Mouse (Mus musculus): ENCODE measurements around the gene Gpc1.
A peak's percentile ranks its signal among the peaks of the same experiment; 100 is the strongest.

The Gpc1 gene

DNA sequence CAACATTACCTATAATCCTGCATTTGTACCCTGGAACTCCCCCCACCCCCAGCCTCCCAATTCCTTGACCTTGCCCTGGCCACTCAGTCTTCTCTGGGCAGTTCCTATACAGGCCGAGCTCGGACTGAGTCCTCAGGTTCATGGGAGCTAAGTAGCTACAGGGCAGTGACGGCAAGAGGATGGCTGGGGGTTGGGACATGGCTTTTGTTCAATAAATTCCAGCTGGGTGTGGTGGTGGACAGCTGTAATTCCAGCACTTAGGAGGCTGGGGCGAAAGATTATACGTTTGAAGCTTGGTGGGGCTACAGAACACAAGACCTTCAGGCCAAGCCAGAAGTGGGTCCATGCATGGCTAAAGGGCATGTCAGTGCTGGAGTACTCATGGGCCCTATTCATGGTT, 48.7 kb downstream of the Gpc1 start:
- DNase-seq (ENCODE audit: low spot score in 2 of 2) = no peak

DNA sequence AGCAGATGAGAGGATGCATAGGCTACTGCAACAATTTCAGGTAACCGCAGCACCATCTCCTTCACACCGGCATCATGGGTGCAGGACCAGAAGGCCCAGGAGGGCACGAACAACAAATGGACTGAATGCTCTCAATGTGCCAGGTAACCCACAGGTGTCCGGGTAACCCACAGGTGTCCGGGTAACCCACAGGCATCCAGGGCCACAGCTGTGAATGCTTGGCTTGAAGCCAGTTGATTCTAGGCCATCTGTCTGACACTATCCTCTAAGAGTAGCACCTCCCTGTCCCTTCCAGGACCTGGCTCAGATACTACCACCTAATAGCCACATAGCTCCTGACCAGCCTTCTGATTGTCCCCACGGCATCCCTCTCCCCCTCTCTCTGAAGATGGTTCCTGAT, 50.5 kb downstream of the Gpc1 start:
- DNase-seq (ENCODE audit: low spot score in 2 of 2) = no peak

DNA sequence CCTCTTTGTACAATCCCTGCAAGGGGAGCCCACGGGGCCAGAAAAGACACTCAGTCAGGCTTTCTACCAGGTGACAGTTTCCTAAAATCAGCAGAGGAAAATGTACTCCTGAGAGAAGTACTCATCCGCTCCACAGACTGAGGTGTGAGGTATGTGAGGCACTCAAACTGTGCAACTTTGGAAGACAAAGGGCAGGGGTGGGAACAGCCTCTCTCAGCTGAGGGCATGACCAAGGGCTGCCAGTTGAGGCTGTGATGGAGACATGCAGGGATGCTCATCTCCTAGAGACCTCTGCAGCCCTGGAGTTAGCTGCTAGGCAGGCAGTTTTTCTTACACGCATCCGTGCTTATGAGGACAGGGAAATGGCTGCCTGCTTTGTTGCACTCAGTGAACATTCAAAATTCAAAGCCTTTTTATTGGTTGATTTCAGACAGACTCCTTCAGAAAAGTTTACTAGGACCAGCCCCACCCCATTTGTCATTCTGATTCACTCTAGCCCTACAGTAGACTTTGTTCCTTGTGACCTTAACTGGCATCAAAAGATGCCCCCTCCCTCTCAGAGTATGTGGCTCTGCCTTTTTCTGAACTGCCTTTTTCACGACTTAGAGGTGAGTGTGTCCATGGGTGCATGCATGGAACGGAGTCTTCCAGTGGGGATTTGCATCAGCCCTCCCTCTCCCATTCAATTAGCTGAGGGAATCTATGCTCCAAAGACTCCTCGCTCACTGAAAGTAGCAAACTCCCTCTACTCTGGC, 57.6 kb downstream of the Gpc1 start:
- DNase-seq (ENCODE audit: low spot score in 2 of 2) = no peak

DNA sequence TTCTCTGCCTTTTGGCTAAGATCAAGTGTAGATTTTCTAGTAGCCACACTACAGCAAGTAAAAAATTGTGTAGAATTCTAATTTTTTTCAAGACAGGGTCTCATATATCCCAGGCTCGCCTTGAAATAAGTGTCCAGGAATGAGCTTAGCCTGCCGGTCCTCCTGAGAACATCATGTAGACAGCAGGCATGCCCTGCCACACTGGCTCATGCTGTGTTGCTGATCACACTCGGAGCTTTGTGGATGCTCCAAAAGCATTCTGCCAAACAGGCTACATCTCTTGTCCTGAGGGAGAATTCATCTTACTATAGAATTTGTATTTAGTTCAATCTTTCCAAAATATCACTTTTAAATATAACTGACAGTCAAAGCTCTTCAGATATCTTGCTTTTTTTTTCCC, 61.3 kb downstream of the Gpc1 start:
- DNase-seq (ENCODE audit: low spot score in 2 of 2) = no peak

DNA sequence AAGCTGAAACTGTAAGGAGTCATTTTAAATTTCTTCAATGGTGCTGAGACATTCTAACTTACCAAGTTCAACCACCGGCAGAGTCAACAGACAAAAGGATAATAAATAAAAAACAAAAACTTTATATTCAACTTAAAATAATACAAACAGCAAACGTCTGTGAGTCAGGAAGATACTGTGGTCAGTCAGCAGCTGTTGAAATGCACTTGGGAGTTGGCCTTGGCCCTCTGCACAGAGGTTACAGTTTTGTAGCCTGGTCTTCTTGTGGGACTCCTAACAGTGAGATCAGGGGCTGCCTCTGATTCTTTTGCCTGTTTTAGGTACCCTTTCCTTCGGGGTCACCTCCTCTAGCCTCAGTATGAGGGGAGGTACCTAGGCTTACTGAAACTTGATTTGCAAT, 62.5 kb downstream of the Gpc1 start:
- no peak for DNase-seq (ENCODE audit: low spot score in 2 of 2)

DNA sequence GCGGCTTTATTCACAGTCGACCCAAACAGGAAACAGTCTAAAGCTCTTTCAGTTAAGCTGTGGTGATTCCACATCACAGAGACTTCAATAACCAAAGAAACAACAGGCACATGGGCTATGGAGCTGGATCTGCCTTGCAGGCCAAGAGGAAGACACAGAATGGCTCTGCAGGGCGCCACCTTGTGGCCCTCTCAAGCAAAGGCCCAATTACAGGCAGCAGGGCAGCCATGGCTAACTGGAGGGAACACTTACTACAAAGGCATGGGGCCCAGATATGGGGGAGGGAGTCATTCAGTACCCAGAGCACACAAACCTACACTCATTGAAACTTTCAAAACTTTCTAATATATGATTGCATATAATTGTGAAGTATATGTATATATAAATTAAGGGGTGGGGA, 63.6 kb downstream of the Gpc1 start:
- peak; percentile 53 to 74 for DNase-seq (ENCODE audit: low spot score in 2 of 2)

DNA sequence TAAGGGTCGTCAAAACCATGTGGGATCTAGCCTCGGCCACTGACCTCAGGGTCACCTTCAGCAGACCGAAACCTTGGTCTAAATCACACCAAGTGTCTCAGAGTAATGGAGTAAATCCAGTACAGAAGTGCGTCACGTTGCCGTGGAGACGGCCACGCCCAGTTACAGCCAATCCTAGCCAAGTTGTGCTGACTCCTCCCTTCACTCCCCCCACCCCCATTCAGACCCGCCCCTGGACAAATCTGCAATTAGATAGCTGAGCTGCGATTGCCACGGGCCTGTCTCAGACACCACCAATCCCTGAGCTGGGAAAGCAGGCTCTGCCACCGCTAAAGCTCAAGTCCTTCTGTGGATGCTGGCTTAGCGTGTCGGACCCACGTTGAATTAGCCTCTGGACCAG, 71.3 kb downstream of the Gpc1 start, which contains the start of gene Ankmy1:
Gene Ankmy1, minus strand, starts transcription at position 121 of the 400 bp plus-strand sequence.
- no peak for DNase-seq (ENCODE audit: low spot score in 2 of 2)

DNA sequence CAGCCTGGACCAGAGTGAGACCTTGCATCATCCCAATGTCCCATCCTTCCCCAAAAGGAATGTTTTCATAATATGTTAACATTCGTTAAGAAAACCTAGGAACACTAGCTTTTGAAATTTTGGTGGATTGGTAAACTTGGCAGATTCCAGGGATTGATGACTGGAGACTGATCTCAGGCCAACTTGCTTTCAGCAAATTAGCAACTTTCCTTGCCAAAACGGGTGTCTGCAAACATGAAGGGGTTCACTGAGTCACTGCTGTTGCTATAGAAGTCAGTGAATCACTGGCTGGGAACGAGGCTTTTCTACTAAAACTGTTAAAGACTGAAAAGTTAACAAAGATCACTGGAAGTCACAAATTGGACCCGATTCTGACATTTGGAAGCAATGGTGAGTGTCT, 72.2 kb downstream of the Gpc1 start:
- DNase-seq (ENCODE audit: low spot score in 2 of 2) = no peak

DNA sequence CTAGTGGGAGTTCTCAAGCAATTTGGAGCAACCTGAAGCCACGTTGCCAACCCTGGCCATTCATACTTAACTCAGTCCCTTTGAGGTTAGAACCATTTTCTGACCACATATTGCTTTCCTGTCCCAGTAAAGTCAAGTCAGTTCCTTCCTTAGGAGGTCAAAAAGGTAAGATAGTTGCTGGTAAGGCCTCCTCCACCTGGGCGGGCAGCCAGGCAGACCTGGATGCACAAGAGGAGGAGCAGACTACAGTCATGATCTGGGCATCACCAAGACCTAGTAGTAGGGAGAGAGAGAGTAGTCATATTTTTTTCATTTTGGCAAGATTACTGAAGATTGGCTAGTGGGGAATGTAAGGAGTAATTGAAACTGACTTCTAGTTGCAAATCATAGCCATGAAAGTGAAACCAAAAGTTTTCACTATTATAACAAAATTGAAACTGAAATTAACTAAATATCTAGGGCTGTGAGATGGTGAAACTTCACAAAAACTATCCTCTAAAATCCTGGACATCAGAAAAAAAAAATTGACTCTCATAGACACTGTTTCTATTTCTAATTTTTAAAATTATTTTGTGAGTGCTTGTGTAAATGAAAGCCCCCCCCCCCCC, 74.4 kb downstream of the Gpc1 start:
- DNase-seq (ENCODE audit: low spot score in 2 of 2) = no peak

DNA sequence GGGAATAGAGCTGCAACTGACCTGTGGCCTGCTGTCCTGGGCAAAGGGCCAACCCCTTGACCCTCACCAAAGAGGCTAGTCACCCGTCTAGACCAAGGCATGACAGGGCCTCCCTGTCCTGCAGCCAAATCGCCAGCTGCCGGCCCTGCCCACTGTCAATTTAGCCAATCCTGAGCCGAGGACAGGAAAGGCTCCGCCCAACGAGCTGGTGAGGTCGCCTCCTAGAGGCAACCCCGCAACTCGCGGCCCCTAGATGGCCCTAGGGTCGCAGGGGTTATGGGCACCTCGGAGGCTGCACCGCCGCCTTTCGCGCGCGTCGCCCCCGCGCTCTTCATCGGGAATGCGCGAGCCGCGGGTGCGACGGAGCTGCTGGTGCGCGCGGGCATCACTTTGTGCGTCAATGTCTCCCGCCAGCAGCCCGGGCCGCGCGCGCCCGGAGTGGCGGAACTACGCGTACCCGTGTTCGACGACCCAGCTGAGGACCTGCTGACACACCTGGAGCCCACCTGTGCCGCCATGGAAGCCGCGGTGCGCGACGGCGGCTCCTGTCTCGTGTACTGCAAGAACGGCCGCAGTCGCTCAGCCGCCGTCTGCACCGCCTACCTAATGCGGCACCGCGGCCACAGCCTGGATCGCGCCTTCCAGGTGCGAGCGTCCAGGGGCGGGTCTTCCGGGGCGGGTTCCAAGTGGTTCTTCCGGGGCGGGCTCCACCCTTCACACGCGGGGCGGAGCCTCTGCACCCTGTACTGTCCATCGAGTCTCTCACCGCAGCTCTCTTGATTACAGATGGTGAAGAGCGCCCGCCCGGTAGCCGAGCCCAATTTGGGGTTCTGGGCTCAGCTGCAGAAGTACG, 75.6 kb downstream of the Gpc1 start, which contains the start of gene Dusp28:
Gene Dusp28, plus strand, starts transcription at position 203 of the 853 bp plus-strand sequence.
- DNase-seq (ENCODE audit: low spot score in 2 of 2) = peak; percentile 79 to 81

DNA sequence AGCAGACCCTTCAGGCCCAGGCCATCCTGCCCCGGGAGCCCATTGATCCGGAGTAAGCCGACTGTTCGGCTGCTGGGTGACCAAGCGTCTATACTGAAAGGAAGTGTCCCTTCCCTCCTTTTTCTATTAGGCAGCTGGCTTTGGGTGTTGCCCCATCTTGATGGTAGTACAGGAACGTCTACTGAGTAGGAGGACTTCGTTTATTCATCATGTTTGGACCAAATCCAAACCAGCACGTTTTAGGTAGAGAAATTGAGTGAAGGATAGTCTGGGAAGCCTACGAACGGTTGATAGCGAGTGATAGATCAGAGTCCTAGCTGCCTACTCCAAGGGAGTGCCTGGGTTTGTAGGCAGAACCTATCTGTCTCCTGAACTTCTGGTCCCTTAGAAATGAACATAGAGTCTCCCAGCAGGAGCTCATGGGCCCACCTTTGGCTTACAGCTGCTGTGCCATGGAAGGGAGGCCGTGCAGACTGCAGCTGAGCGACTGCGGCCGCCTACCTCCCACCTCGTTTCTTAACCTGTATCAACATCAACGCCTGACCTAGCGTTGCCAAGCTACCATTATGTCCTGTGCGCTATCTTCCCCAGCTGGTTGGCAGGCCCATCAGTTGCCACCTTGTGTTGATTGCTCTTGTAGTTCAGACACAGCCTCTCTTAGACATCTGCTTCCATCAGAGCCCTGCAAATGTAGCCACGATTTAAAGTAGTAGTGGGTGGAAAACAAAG, 76.4 kb downstream of the Gpc1 start:
- DNase-seq (ENCODE audit: low spot score in 2 of 2) = no peak

DNA sequence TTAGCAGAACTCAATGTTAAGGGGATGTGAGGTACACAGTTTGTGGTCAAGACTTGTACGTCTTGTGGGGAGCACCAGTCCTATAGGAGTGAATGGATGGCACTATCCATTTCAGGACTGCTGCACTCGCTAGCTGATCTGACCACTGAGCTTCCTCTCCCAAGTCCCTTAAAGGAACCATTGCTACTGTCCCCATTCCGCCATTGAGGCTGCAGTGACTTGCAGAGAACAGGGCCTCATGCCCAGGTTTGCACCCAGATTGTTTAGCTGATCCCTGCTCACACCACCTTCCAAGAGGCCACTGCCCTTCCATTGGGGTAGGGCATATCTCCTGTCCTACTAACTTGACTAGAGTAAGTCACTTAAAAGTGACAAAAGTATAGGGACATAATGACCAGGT, 77.2 kb downstream of the Gpc1 start:
- DNase-seq (ENCODE audit: low spot score in 2 of 2) = no peak

DNA sequence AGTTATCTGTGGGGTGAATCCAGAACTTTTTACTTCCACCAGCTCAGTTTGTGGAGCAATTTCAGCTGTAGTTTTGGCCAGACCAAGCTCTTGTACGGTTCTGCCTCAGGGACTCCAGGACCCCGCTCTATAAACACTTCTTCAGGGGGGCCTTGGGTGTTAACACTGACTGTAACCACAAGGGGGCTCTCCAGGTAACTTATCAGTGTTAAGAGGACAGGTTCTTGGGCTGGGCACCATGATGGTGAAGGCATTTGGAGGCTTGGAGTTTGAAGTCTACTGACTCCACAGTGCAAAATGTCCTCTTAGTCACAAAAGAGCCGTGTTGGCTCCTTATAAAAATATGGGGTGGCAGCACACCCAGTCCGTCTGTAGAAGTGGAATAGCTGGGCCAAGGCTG, 77.6 kb downstream of the Gpc1 start:
- peak in 1 of 2 experiments; percentile 28 for DNase-seq (ENCODE audit: low spot score in 2 of 2)
